Mouse (Mus musculus): ENCODE data around the gene Jpt2. TPM values are rescaled to one million over a fixed set of nuclear protein-coding genes. Genes with fewer than 3 reads are reported as not detected.

The Jpt2 gene
- 62.0 TPM for polyA plus RNA-seq (2014; fragmentation: Illumina TruSeq; extraction: RNeasy Lipid Tissue Mini Kit (QIAGEN cat#74804); ENCODE audit: low read depth, low replicate concordance)

DNA sequence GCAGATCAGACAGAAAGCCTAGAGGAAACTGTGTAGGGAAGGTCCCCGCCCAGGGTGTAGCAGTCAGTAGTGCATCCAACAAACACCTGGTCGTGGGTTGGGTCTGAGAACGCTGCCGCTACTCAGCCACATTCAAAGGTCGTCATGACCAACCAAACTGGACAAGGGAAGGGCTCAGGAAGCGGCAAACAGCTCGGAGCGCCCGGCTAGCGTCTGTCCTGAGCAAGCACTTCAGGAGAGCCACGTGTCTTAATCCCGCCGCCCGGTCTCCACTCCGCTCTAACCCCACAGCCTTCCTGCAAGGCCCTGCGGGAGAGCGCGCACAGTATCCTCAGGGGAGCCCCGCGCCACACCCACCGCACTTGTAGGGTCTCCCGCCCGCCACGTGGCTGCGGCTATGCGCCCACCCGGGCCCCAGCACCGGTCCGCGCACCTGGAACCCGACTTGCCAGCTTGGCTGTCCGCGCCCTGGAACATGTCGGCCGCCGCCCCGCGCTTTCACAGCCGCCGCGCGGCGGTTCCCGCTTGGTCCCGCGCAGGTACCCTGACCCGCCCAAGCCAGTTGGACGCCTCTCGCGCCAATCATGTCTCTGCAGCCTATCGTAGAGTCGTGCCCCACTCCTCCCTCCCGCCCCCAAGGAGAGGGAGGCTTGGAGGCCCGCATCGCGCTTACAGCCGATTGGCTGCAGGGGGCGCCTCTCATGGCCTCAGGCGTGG, at the start of gene Jpt2:
TSS of gene Jpt2 (minus strand) at position 555 of the 717 bp plus-strand sequence.

DNA sequence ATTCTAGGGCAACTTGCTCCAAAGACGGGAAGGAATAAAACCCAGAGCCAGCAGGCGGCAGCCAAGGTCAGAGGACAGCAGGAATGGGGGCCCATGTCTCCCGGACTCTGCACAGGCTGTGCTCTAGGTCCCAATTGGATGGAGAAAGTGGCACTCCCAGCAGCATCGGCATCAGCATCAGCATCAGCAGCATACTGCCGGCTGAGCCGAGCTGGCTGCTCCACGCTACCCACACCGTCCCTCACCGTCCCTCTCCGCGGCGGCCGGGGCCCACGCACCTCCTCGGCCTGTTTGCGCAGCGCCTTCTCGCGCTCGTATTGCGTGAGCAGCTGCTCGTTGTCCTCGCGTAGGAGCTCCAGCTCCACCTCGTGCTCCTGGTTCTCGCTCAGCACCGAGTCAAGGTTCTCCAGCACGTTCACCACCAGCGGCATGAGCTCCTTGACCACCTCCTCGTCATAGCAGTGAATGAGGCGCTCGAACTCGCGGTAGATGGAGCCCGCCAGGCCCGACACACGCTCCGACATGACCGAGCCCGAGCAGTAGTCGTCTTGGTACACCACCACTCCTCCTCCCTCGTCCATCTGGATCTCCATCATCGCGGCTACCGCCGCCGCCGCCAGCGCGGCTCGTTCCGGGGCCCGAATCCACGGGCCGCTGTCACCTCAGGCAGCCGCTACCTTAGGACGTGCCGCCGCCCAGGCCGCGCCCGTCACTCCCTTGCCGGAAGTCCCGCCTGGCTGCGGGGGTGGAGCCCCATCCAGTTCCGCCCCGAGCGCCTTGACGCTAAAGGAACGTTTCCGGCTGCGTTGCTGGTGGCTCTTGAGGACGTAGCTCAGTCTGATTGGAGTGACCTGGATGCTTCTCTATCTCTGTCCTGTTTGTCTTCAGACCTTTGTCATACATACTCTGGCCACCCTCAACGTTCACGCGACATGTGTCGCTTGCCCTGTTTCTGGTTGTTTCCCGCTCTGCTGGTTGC, 23.9 kb downstream of the Jpt2 start, which contains the start of gene Mapk8ip3:
TSS of gene Mapk8ip3 (minus strand) at position 719 of the 979 bp plus-strand sequence.

GRCm38 (mm10) chr17:24896241-24896992, 64.1 kb downstream of the Jpt2 start, which contains the start of gene Nme3:
Nme3 (plus strand) TSS chr17:24896500.

DNA sequence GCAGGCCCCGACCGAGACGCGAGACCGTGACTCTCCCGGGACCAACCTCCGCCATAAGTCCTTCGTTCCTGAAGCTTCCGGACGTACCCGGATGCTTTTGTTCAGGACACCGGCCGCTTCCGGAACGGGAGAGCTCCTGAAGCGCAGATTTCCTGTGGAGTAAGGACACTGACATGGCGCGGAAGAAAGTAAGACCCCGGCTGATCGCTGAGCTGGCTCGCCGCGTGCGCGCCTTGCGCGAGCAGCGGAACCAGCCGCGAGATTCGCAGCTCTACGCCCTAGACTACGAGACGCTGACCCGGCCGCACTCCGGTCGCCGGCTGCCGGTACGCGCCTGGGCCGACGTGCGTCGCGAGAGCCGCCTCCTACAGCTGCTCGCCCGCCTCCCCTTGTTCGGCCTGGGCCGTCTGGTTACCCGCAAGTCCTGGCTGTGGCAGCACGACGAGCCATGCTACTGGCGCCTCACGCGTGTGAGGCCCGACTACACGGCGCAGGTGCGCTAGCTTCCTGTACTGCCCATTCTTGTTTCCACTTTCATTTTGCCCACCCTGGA, 65.4 kb downstream of the Jpt2 start, which contains the start of the genes Eme2 and Mrps34:
TSS of gene Eme2 (minus strand) at position 93 of the 553 bp plus-strand sequence.
TSS of gene Mrps34 (plus strand) at position 122 of the 553 bp plus-strand sequence.

Other genes with a start within 250 kb of the Jpt2 start
- gene Rnf151, start 242.6 kb downstream of the Jpt2 start, polyA plus RNA-seq (2014; fragmentation: Illumina TruSeq; extraction: RNeasy Lipid Tissue Mini Kit (QIAGEN cat#74804); ENCODE audit: low read depth, low replicate concordance): not detected
- 513 TPM for gene Rps2, start 242.6 kb downstream of the Jpt2 start, polyA plus RNA-seq (2014; fragmentation: Illumina TruSeq; extraction: RNeasy Lipid Tissue Mini Kit (QIAGEN cat#74804); ENCODE audit: low read depth, low replicate concordance)
- 96.4 TPM for gene Ndufb10, start 236.2 kb downstream of the Jpt2 start, polyA plus RNA-seq (2014; fragmentation: Illumina TruSeq; extraction: RNeasy Lipid Tissue Mini Kit (QIAGEN cat#74804); ENCODE audit: low read depth, low replicate concordance)
- not detected for gene Rpl3l, start 232.9 kb downstream of the Jpt2 start, polyA plus RNA-seq (2014; fragmentation: Illumina TruSeq; extraction: RNeasy Lipid Tissue Mini Kit (QIAGEN cat#74804); ENCODE audit: low read depth, low replicate concordance)
- gene Msrb1, start 224.0 kb downstream of the Jpt2 start, polyA plus RNA-seq (2014; fragmentation: Illumina TruSeq; extraction: RNeasy Lipid Tissue Mini Kit (QIAGEN cat#74804); ENCODE audit: low read depth, low replicate concordance): 5.8 TPM
- not detected for gene Hs3st6, start 207.7 kb downstream of the Jpt2 start, polyA plus RNA-seq (2014; fragmentation: Illumina TruSeq; extraction: RNeasy Lipid Tissue Mini Kit (QIAGEN cat#74804); ENCODE audit: low read depth, low replicate concordance)
- gene Meiob, start 156.4 kb downstream of the Jpt2 start, polyA plus RNA-seq (2014; fragmentation: Illumina TruSeq; extraction: RNeasy Lipid Tissue Mini Kit (QIAGEN cat#74804); ENCODE audit: low read depth, low replicate concordance): 0.95 TPM
- gene Hagh, start 120.5 kb downstream of the Jpt2 start, polyA plus RNA-seq (2014; fragmentation: Illumina TruSeq; extraction: RNeasy Lipid Tissue Mini Kit (QIAGEN cat#74804); ENCODE audit: low read depth, low replicate concordance): 10.6 TPM
- 194 TPM for gene Fahd1, start 110.3 kb downstream of the Jpt2 start, polyA plus RNA-seq (2014; fragmentation: Illumina TruSeq; extraction: RNeasy Lipid Tissue Mini Kit (QIAGEN cat#74804); ENCODE audit: low read depth, low replicate concordance)
- gene Igfals, start 94.7 kb downstream of the Jpt2 start, polyA plus RNA-seq (2014; fragmentation: Illumina TruSeq; extraction: RNeasy Lipid Tissue Mini Kit (QIAGEN cat#74804); ENCODE audit: low read depth, low replicate concordance): not detected
- gene Nubp2, start 74.3 kb downstream of the Jpt2 start, polyA plus RNA-seq (2014; fragmentation: Illumina TruSeq; extraction: RNeasy Lipid Tissue Mini Kit (QIAGEN cat#74804); ENCODE audit: low read depth, low replicate concordance): 2.7 TPM
- gene Spsb3, start 74.0 kb downstream of the Jpt2 start, polyA plus RNA-seq (2014; fragmentation: Illumina TruSeq; extraction: RNeasy Lipid Tissue Mini Kit (QIAGEN cat#74804); ENCODE audit: low read depth, low replicate concordance): not detected
- gene Eme2, start 65.6 kb downstream of the Jpt2 start, polyA plus RNA-seq (2014; fragmentation: Illumina TruSeq; extraction: RNeasy Lipid Tissue Mini Kit (QIAGEN cat#74804); ENCODE audit: low read depth, low replicate concordance): 2.0 TPM
- gene Mrps34, start 65.6 kb downstream of the Jpt2 start, polyA plus RNA-seq (2014; fragmentation: Illumina TruSeq; extraction: RNeasy Lipid Tissue Mini Kit (QIAGEN cat#74804); ENCODE audit: low read depth, low replicate concordance): 1.8 TPM
- 1.0 TPM for gene Nme3, start 64.2 kb downstream of the Jpt2 start, polyA plus RNA-seq (2014; fragmentation: Illumina TruSeq; extraction: RNeasy Lipid Tissue Mini Kit (QIAGEN cat#74804); ENCODE audit: low read depth, low replicate concordance)
- gene Mapk8ip3, start 23.7 kb downstream of the Jpt2 start, polyA plus RNA-seq (2014; fragmentation: Illumina TruSeq; extraction: RNeasy Lipid Tissue Mini Kit (QIAGEN cat#74804); ENCODE audit: low read depth, low replicate concordance): 7.2 TPM
- 12.3 TPM for gene Cramp1l, start 55.1 kb upstream of the Jpt2 start, polyA plus RNA-seq (2014; fragmentation: Illumina TruSeq; extraction: RNeasy Lipid Tissue Mini Kit (QIAGEN cat#74804); ENCODE audit: low read depth, low replicate concordance)
- gene Ift140, start 55.4 kb upstream of the Jpt2 start, polyA plus RNA-seq (2014; fragmentation: Illumina TruSeq; extraction: RNeasy Lipid Tissue Mini Kit (QIAGEN cat#74804); ENCODE audit: low read depth, low replicate concordance): 8.1 TPM
- 2.8 TPM for gene Tmem204, start 122.9 kb upstream of the Jpt2 start, polyA plus RNA-seq (2014; fragmentation: Illumina TruSeq; extraction: RNeasy Lipid Tissue Mini Kit (QIAGEN cat#74804); ENCODE audit: low read depth, low replicate concordance)
- 3.0 TPM for gene Telo2, start 155.3 kb upstream of the Jpt2 start, polyA plus RNA-seq (2014; fragmentation: Illumina TruSeq; extraction: RNeasy Lipid Tissue Mini Kit (QIAGEN cat#74804); ENCODE audit: low read depth, low replicate concordance)
- gene Ptx4, start 160.1 kb upstream of the Jpt2 start, polyA plus RNA-seq (2014; fragmentation: Illumina TruSeq; extraction: RNeasy Lipid Tissue Mini Kit (QIAGEN cat#74804); ENCODE audit: low read depth, low replicate concordance): not detected
- gene Clcn7, start 172.7 kb upstream of the Jpt2 start, polyA plus RNA-seq (2014; fragmentation: Illumina TruSeq; extraction: RNeasy Lipid Tissue Mini Kit (QIAGEN cat#74804); ENCODE audit: low read depth, low replicate concordance): 4.3 TPM
- not detected for gene Ccdc154, start 201.8 kb upstream of the Jpt2 start, polyA plus RNA-seq (2014; fragmentation: Illumina TruSeq; extraction: RNeasy Lipid Tissue Mini Kit (QIAGEN cat#74804); ENCODE audit: low read depth, low replicate concordance)
- not detected for gene Gm38655, start 214.8 kb upstream of the Jpt2 start, polyA plus RNA-seq (2014; fragmentation: Illumina TruSeq; extraction: RNeasy Lipid Tissue Mini Kit (QIAGEN cat#74804); ENCODE audit: low read depth, low replicate concordance)
- gene BC003965, start 223.9 kb upstream of the Jpt2 start, polyA plus RNA-seq (2014; fragmentation: Illumina TruSeq; extraction: RNeasy Lipid Tissue Mini Kit (QIAGEN cat#74804); ENCODE audit: low read depth, low replicate concordance): 19.8 TPM
- gene Unkl, start 227.7 kb upstream of the Jpt2 start, polyA plus RNA-seq (2014; fragmentation: Illumina TruSeq; extraction: RNeasy Lipid Tissue Mini Kit (QIAGEN cat#74804); ENCODE audit: low read depth, low replicate concordance): 14.3 TPM